Mouse (Mus musculus): ENCODE measurements around the gene Miox.

The Miox gene

GRCm38 (mm10) chr15:89293778-89294177 lies 40.4 kb upstream of the Miox start:
- peaks cover 95% of the 10 kb centered on the region for H3K36me3 ChIP-seq (ENCODE audit: insufficient read depth, low read length)
- TF ChIP-seq POU5F1 (IDR thresholded peaks at IDR 0.05; ENCODE audit: borderline replicate concordance, low read length) (no peak), CTCF (conservative IDR thresholded peaks at IDR 0.05; ENCODE audit: low read length) (no peak), NANOG (IDR thresholded peaks at IDR 0.05; ENCODE audit: borderline replicate concordance, low read length) (no peak)
- H3K27me3 ChIP-seq (ENCODE audit: insufficient read depth, low read length), result no peaks in the 10 kb centered on the region
- peaks cover 5% of the 10 kb centered on the region for H3K4me1 ChIP-seq (replicated peaks; ENCODE audit: low read depth, low read length)
- H3K9me3 ChIP-seq (ENCODE audit: low read length), result no peaks in the 10 kb centered on the region
- H3K4me3 ChIP-seq (replicated peaks; ENCODE audit: low read length), result no peak overlapping the region

GRCm38 (mm10) chr15:89295580-89296165 lies 38.5 kb upstream of the Miox start:
- Histone ChIP-seq H3K4me1 (replicated peaks; ENCODE audit: low read depth, low read length) (no peaks in the 10 kb centered on the region), H3K4me3 (replicated peaks; ENCODE audit: low read length) (no peak overlapping the region), H3K36me3 (ENCODE audit: insufficient read depth, low read length) (peaks cover 94% of the 10 kb centered on the region), H3K9me3 (ENCODE audit: low read length) (no peaks in the 10 kb centered on the region), H3K27me3 (ENCODE audit: insufficient read depth, low read length) (no peaks in the 10 kb centered on the region)
- TF ChIP-seq NANOG (IDR thresholded peaks at IDR 0.05; ENCODE audit: borderline replicate concordance, low read length), result no peak
- no peak for TF ChIP-seq POU5F1 (IDR thresholded peaks at IDR 0.05; ENCODE audit: borderline replicate concordance, low read length)
- no peak for TF ChIP-seq CTCF (conservative IDR thresholded peaks at IDR 0.05; ENCODE audit: low read length)

GRCm38 (mm10) chr15:89296465-89296864 lies 37.7 kb upstream of the Miox start:
- Histone ChIP-seq H3K36me3 (ENCODE audit: insufficient read depth, low read length) (peaks cover 95% of the 10 kb centered on the region), H3K4me1 (replicated peaks; ENCODE audit: low read depth, low read length) (no peaks in the 10 kb centered on the region), H3K9me3 (ENCODE audit: low read length) (no peaks in the 10 kb centered on the region), H3K27me3 (ENCODE audit: insufficient read depth, low read length) (no peaks in the 10 kb centered on the region), H3K4me3 (replicated peaks; ENCODE audit: low read length) (no peak overlapping the region)
- TF ChIP-seq CTCF (conservative IDR thresholded peaks at IDR 0.05; ENCODE audit: low read length) (no peak), NANOG (IDR thresholded peaks at IDR 0.05; ENCODE audit: borderline replicate concordance, low read length) (no peak), POU5F1 (IDR thresholded peaks at IDR 0.05; ENCODE audit: borderline replicate concordance, low read length) (no peak)

- TF ChIP-seq CTCF (conservative IDR thresholded peaks at IDR 0.05; ENCODE audit: low read length), result no peak
- no peak for TF ChIP-seq POU5F1 (IDR thresholded peaks at IDR 0.05; ENCODE audit: borderline replicate concordance, low read length)
- no peak for TF ChIP-seq NANOG (IDR thresholded peaks at IDR 0.05; ENCODE audit: borderline replicate concordance, low read length)
- H3K4me3 ChIP-seq (replicated peaks; ENCODE audit: low read length), result no peak overlapping the region
- no peaks in the 10 kb centered on the region for H3K4me1 ChIP-seq (replicated peaks; ENCODE audit: low read depth, low read length)
Observed at GRCm38 (mm10) chr15:89297695-89298094, 36.5 kb upstream of the Miox start.

GRCm38 (mm10) chr15:89300180-89300579 lies 34.0 kb upstream of the Miox start:
- TF ChIP-seq CTCF (conservative IDR thresholded peaks at IDR 0.05; ENCODE audit: low read length), result no peak
- TF ChIP-seq NANOG (IDR thresholded peaks at IDR 0.05; ENCODE audit: borderline replicate concordance, low read length), result no peak
- TF ChIP-seq POU5F1 (IDR thresholded peaks at IDR 0.05; ENCODE audit: borderline replicate concordance, low read length), result no peak
- no peaks in the 10 kb centered on the region for H3K27me3 ChIP-seq (ENCODE audit: insufficient read depth, low read length)
- peaks cover 96% of the 10 kb centered on the region for H3K36me3 ChIP-seq (ENCODE audit: insufficient read depth, low read length)
- H3K9me3 ChIP-seq (ENCODE audit: low read length), result no peaks in the 10 kb centered on the region
- H3K4me1 ChIP-seq (replicated peaks; ENCODE audit: low read depth, low read length), result peaks cover 10% of the 10 kb centered on the region
- no peak overlapping the region for H3K4me3 ChIP-seq (replicated peaks; ENCODE audit: low read length)

More at GRCm38 (mm10) chr15:89297695-89298094, 36.5 kb upstream of the Miox start:
- H3K9me3 ChIP-seq (ENCODE audit: low read length), result no peaks in the 10 kb centered on the region
- H3K36me3 ChIP-seq (ENCODE audit: insufficient read depth, low read length), result peaks cover 96% of the 10 kb centered on the region
- H3K27me3 ChIP-seq (ENCODE audit: insufficient read depth, low read length), result no peaks in the 10 kb centered on the region

GRCm38 (mm10) chr15:89300600-89300999 lies 33.6 kb upstream of the Miox start:
- Histone ChIP-seq H3K4me1 (replicated peaks; ENCODE audit: low read depth, low read length) (peaks cover 14% of the 10 kb centered on the region), H3K9me3 (ENCODE audit: low read length) (no peaks in the 10 kb centered on the region), H3K4me3 (replicated peaks; ENCODE audit: low read length) (no peak overlapping the region), H3K36me3 (ENCODE audit: insufficient read depth, low read length) (peaks cover 96% of the 10 kb centered on the region), H3K27me3 (ENCODE audit: insufficient read depth, low read length) (no peaks in the 10 kb centered on the region)
- TF ChIP-seq POU5F1 (IDR thresholded peaks at IDR 0.05; ENCODE audit: borderline replicate concordance, low read length) (no peak), CTCF (conservative IDR thresholded peaks at IDR 0.05; ENCODE audit: low read length) (no peak), NANOG (IDR thresholded peaks at IDR 0.05; ENCODE audit: borderline replicate concordance, low read length) (no peak)

GRCm38 (mm10) chr15:89305966-89306365 lies 28.2 kb upstream of the Miox start:
- H3K9me3 ChIP-seq (ENCODE audit: low read length), result peaks cover 2% of the 10 kb centered on the region; the same call in 1 of the 2 replicates
- H3K36me3 ChIP-seq (ENCODE audit: insufficient read depth, low read length), result peaks cover 73% of the 10 kb centered on the region
- H3K27me3 ChIP-seq (ENCODE audit: insufficient read depth, low read length), result no peaks in the 10 kb centered on the region
- H3K4me1 ChIP-seq (replicated peaks; ENCODE audit: low read depth, low read length), result peaks cover 55% of the 10 kb centered on the region
- TF ChIP-seq NANOG (IDR thresholded peaks at IDR 0.05; ENCODE audit: borderline replicate concordance, low read length), result no peak
- no peak for TF ChIP-seq POU5F1 (IDR thresholded peaks at IDR 0.05; ENCODE audit: borderline replicate concordance, low read length)
- TF ChIP-seq CTCF (conservative IDR thresholded peaks at IDR 0.05; ENCODE audit: low read length), result no peak
- no peak overlapping the region for H3K4me3 ChIP-seq (replicated peaks; ENCODE audit: low read length)

- Histone ChIP-seq H3K36me3 (ENCODE audit: insufficient read depth, low read length) (peaks cover 58% of the 10 kb centered on the region), H3K9me3 (ENCODE audit: low read length) (peaks cover 4% of the 10 kb centered on the region; the same call in 1 of the 2 replicates), H3K27me3 (ENCODE audit: insufficient read depth, low read length) (no peaks in the 10 kb centered on the region), H3K4me3 (replicated peaks; ENCODE audit: low read length) (no peak overlapping the region), H3K4me1 (replicated peaks; ENCODE audit: low read depth, low read length) (peaks cover 56% of the 10 kb centered on the region)
- TF ChIP-seq NANOG (IDR thresholded peaks at IDR 0.05; ENCODE audit: borderline replicate concordance, low read length) (no peak), POU5F1 (IDR thresholded peaks at IDR 0.05; ENCODE audit: borderline replicate concordance, low read length) (no peak), CTCF (conservative IDR thresholded peaks at IDR 0.05; ENCODE audit: low read length) (no peak)
Observed at GRCm38 (mm10) chr15:89307461-89307860, 26.7 kb upstream of the Miox start.

All from E14TG2a.4 (cell line).